Mouse (Mus musculus): ENCODE results near the gene Thrsp.

Thrsp gene

GRCm38 (mm10) chr7:97416473-97416872, 1.1 kb downstream of the Thrsp start:
- no peak for DNase-seq

DNA sequence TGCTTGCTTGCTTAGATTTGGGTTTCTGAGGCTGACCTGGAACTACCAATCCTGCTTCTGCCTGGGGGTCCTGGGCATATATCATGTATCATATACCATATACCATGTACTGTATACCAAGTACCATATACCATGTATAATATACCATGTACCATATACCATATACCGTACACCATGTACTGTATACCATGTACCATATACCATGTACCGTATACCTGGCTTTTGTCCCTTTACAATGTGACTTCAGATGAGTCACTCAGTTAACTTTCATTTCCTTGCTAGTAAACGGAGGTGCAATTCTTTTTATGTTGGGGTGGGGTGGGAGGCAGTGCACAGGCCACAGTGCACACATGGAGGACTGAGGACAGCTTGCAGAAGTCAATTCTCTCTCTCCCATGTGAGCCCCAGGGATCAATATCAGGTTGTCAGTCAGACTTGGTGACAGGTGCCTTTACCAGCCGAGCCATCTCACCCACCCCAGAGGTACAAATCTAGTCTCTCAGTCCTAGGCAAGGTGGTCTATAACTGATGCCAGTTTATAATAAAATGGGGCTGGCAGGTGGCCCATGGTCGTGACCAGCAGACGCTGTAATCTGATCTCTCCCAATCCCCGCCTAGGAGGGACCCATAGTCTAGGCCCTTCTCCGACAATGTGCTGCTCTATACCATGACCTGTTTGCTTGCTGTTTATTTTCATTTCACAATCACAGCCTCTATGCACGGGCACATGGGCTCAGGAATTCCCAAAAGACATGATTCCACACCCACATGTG, 2.4 kb downstream of the Thrsp start:
- DNase-seq: no peak

GRCm38 (mm10) chr7:97414426-97414825, 3.1 kb downstream of the Thrsp start:
- DNase-seq: no peak

DNA sequence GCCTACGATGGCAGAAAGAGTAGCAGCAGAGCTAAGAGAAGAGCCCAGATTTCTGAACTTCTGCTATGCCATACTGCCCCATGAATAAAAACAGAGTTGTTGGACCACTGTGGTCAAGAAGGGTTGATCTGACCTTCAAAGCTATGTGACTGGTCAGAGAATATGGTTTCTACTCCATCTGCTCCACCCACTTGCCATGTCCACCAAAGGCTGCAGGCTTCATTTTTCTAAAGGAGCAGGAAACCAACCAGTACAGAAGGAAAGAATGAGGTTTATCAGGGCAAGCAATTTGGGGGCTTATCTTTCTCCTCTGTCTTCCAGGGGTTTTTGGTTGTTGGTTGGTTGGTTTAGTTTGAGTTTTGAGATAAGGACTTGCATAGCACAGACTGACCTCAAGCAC, 3.5 kb downstream of the Thrsp start:
- no peak for DNase-seq

DNA sequence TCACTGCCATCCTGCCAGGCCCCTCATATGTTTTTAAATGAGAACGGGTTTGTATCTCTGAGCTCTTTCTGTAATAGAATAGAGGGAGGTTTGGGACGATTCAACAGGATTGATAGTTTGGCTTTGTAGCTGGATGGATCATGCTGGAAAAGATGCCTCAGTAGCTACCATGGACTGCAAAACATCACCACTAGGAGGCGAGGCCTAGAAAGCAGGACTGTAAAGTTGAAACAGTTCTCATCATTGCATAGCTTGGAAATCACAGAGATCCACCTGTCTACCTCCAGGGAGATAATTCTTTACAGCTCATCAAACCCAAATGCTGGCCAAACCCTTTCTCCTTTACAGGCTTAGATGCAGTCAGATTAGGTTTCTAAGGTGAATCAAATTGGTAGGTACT, 6.0 kb downstream of the Thrsp start:
- no peak for DNase-seq

DNA sequence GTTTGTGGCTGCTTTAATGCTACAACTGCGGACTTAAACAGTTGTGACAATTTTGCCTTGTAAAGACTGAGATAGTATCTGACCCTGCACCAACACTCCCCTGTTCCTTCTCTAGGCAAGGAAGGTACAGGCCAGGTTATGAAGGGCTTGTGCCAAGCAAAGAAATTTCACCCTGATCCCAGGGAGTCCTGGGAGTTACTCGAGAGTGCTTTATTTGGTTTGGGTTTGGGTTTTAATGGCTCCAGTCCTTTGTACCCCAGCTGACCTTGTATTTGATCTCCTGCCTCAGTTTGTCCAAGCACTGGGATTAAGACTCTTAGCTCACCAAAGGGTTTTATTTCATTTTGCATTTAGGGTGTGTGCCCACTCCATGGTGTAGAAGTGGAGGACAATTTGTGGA, 6.4 kb downstream of the Thrsp start:
- DNase-seq: no peak

DNA sequence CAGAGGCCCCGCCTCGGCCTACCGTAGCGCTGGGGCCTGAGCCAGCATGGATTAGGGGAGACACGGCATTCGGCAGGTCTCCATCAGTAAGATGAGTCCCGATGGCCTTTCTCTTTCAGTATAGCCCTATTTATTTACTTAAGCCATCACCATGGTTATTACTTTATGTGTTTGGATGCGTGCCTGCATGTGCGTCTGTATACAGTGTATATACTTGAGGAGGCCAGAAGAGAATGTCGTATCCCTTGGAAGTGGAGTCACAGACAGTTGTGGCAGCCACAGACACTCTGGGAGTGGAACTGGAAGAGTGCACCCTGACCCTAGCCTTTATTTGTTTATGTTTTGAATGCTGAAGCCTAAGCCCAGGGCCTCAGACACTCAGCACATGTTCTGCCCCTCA, 10.4 kb downstream of the Thrsp start:
- DNase-seq: no peak

GRCm38 (mm10) chr7:97399960-97400715, 17.4 kb downstream of the Thrsp start, which contains the start of gene Ndufc2:
TSS of gene Ndufc2 (plus strand) at chr7:97400003.
- DNase-seq: peak; percentile 90

GRCm38 (mm10) chr7:97398943-97399342, 18.6 kb downstream of the Thrsp start:
- no peak for DNase-seq

- no peak for DNase-seq
Observed at GRCm38 (mm10) chr7:97394375-97394774, 23.2 kb downstream of the Thrsp start.

- no peak for DNase-seq
Observed at GRCm38 (mm10) chr7:97392079-97392445, 25.5 kb downstream of the Thrsp start.

GRCm38 (mm10) chr7:97391293-97392078, 26.0 kb downstream of the Thrsp start:
- DNase-seq: peak; percentile 12

DNA sequence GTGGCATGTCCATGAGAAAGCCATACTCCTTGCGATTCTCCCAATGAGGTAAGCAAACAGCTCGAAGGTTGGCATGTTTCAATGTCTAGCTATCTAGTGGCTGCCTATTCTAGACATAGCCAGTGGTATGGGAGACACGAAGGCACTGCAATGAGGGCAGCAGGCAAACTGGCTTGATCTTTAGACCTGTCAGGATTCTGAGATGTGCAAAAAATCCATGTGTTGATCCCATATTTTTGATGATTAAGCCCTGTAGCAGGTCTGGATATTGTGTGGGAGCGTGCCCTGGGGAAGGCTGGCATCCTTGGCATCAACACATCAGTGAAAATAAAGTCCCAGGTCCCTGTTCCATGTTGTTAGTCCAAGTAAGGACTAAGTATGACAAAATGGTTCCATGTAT, 29.0 kb downstream of the Thrsp start:
- no peak for DNase-seq

DNA sequence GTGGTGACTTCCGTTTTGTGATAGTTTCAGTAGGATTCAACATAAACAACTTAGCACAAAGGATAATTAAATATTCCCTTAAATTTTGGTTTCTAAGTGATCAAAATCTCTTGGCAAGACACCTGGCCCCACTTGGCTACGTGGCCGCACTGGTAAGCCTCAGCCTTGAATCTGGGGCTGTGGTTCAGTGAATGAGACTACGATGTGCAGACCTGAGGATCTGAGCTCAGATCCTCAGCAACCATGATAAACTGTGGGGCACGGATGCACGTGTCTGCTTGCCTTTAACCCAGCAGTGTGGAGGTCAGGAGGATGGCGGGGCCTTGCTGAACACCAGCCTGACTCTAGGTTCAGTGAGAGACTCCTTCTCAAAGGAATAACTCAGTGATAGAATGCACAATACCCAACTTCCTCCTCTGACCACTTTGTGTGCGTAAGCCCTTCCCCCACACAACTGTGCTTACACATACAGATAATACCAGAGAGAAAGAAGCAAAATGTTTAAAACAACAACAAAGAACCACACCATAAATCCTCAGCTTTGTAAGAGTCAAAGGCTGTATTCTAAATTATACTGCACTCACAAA, 29.9 kb downstream of the Thrsp start:
- DNase-seq: no peak

DNA sequence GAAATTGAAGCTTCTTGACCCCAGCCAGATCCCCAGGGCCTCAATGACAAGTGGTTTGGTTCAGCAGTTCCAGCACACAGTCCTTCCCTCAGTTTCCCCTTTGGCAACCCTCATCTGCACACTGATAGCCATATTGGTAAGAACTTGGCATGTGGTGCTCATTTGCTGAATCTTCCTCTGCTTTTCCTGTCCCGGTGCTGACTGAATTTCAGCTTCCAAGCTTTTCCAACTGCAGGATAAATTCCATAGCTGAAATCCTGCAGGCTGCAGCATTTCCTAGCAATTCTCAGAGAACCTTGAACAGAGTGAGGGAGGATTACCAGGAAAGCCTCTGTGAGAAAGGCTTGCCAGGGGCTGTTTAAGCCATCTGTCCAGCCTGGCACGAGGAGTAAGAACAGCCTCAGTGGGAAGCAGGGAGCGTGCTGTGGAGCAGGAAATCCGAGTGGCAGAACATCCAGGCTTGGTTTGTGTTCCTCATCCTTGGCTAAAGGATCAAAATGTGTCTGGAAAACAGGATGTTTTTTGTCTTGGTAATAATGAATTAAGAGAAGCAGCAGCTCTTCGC, 30.6 kb downstream of the Thrsp start:
- DNase-seq: no peak

- no peak for DNase-seq
Observed at GRCm38 (mm10) chr7:97386106-97386805, 31.3 kb downstream of the Thrsp start.

DNA sequence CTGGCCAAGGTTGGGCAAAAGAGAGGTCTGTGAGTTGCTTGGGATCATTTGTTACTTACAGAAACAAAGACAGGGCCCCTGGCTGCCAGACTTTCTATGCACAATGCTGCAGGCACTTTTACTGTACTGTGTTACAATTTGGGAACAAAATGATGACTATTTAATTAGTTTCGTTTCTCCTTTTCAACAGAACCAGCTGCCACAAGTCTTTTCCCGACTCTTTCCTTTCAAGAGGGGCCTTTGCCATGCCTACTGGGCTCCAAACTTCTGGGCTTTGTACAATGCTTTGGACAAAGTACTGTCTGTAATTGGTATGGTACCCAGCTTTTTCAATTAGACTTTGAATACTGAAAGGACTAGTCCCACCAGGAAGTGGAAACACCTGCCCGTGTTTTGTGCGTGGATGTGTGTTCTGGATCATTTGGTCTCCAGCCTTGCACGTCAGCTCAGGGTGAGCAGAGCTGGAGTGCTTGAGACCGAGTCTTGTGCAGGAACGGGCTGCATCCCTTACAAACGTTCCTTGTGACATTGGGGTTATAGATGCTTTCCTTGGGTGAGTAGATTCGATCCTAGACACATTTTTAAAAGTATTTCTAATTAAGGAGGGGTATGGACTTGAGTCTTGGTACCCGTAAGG, 33.9 kb downstream of the Thrsp start:
- DNase-seq: no peak

GRCm38 (mm10) chr7:97382661-97383060, 34.9 kb downstream of the Thrsp start:
- no peak for DNase-seq

DNA sequence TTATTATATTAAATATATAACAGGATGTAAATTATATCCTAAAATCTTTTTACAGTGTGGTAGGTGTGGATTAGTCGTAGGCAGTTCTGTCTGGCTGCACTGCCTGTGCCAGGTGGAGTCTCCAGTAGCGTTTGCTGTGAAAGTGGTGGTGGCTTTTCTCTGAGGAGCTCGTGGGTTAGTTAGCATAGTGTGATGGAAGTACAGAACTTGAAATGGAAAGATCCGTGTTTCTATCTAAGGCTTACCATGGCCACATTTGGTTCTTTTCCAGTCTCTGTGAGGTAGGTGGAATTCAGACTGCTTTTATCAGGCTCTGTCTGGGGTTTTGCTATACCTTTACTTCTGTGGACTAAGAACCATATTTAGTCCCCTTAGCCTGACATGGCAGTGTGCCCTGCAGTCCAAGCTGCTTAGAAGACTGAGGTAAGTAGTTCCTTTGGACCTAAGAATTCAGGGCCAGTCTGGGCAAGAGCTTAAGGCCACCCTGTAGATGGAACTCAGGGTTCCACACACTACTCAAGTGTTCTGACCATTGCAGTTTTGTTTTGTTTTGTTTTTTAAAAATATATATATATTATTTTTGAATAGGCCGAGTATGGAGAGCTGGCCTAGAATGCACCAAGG, 36.9 kb downstream of the Thrsp start:
- no peak for DNase-seq

DNA sequence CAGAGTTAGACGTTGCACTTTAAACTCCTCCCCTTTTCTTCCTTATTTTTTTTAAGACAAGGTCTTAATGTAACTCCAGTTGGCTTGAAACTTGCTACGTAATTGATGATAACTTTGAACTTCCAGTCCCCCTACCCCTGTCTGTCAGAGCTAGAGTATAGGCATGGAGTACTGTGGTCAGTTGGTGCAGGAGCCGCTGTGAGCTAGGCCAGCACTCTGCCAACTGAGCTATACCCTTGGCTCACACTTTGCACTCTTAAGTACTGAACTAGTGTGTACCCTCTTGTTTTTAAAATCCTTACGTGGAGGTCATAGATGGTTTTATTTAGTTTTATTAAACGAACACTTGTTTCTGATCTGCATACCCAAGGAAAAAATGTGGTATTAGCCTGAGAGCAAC, 38.2 kb downstream of the Thrsp start:
- no peak for DNase-seq

DNA sequence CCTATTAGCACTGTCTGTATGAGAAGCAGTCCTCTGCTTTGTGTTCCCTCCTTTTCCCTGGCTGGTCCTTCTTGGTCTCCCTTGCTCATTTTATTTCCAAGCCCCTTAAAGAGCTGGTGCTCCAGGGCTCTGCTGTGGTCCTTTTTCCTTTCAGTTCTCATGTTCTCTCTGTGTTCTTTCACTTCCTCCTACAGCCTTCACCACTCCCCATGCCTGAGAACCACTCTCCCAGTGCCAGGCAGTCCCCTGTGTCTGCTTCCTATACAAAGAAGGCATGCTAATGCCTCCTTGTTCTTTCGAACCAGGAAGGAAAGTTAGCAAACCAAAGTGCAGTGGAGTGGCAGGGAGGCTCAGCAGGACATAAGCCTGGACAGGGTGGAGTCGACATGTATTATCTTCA, 41.6 kb downstream of the Thrsp start:
- no peak for DNase-seq

Data from retina, postnatal 1 day (tissue).